Mouse (Mus musculus) stomach, adult 2 months (tissue): ENCODE data around the gene Ttyh2. TPM values are rescaled to one million over a fixed set of nuclear protein-coding genes. Genes with fewer than 3 reads are reported as not detected.

Source experiments
- polyA plus RNA-seq: library from polyadenylated mRNA; depleted of rRNA; stranded (reverse); fragments of >200 nt; gene quantifications from 2 replicates; pipeline ENCODE4 v1.2.3, GENCODE M21; 2012; rRNA removed

Gene Ttyh2
- 9.7 and 10.4 TPM in 2 replicates for polyA plus RNA-seq

DNA sequence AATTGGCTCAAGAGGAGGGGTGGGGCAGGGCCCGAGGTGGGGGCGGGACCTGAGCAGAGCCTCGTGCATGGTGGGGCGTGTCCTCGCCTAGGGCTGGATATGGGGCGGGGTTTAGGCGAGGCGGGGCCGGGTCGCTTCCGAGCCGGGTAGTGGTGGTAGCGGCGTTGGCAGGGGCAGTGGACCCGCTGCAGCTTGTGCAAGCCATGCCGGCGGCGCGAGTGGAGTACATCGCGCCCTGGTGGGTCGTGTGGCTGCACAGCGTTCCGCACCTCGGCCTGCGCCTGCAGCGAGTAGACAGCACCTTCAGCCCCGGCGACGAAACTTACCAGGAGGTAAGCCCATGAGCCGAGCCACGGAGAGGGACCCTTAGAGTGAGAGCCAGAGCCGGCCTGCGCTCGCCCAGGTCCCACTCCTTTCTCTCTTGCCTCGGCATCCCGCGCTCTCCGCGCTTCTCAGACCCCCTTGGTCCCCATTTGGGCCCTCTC, at the start of gene Ttyh2:
Ttyh2 (plus strand) TSS at position 91 of the 485 bp plus-strand sequence.

DNA sequence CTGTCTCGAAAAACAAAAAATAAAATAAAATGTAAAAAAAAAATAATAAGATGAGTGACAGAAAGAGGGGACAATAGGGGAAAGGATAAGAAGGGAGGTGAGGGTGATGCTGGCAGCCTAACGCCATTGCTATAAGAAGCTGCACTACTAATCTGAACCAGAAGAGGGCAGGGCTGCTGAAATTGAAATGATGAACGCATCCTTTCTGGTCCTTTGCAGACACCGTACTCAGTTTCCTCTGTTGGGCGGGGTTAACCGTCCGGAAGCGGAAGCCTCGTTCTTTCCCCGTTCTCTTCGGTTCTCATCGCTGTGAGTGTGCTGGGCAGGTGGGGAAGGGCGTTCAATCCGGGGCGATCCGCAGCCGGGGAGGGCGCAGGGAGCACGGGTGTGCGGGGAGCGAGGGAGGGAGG, 6.9 kb upstream of the Ttyh2 start, which contains the start of gene Rpl38:
Rpl38 (plus strand) TSS at position 224 of the 410 bp plus-strand sequence.

DNA sequence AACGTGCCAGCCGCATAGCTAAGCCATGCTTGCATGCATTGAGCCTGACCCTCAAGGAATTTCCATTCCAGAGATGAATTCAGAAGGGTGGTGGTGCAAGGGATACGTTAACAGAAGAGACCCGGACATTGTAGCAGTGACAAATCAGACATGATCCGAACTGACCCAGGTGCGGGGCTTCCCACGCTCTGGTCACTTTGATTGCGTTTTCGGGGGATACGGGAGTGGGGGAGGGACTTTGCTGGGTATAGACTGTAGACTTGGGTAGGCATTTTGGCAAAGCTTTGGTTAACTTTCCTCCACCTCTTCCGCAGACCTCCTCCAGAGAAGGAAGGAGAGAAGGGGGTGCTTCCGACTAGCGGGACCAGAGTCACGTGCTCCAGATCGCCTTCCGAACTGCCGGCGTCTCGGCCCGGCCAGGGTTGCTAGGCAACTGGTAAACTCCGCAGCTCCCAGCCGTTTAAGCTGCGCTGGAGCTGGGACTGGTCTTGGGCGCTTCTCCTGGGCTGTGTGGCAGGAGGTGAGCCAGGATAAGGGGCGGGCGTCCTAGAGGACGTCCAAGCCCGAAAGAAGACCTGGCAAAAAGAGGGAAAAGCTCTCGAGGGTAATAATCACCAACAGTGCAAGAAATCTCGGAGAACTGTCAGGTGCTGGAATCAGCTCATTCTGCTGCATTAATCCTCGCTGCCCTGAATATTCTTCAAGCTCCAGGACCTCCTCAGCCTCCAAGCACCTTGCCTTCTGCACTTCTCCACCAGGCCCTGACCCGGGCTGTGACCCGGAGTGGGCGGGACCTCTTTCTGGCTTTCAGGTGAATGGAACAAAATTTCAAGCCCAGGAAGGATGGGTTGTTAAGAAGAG, 52.0 kb downstream of the Ttyh2 start, which contains the start of gene Dnaic2:
Dnaic2 (plus strand) TSS at position 444 of the 861 bp plus-strand sequence.

DNA sequence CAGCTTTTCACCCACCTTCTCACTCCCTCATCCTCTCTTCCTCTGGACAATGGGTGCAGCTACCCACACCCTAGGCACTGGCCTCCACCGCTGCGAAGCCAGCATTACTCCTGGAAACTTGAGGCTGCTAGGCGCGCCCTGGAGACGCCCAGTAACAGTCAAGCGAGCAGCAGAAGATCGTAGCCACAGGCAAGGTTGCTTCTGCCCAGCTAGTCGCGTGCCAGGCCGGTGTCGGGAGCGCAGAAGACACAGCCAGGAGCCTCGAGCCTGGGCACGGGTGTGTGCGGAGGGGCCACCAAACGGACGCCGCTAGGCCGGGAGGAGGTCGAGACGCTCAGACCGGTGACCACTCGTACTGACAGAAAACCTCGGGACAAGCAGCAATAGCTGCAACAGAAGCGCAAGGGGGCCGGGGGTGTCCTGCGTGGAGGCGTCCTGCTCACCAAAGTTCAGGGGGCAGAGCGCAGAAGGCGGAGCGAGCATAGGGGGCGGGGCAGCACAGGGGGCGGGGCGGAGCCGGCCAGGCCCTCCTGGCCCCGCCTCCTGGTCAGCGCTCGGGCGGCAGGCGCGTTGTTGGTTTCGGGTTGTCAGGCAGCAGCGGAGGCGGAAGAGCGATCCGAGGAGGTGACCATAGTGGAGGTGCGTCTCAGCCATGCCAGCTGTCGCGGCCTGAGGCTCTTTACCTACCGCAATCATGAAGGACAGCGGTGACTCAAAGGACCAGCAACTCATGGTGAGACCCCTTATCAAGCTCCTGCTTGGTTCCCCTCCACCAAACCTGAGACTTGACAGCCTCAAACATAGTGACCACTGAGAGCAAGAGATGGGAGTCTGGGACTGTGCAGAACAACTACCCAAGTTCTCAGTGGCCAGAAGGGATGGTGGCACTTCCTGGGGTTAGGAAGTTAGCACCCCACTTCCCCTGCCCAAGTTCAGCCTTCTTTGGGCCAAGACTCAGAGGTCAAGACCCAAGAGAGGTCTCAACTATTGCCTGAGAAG, 89.9 kb downstream of the Ttyh2 start, which contains the start of gene Kif19a:
Kif19a (plus strand) TSS at position 569 of the 999 bp plus-strand sequence.

Other genes with a start within 250 kb of the Ttyh2 start
- 34.7 and 50.3 TPM in 2 replicates for gene Rpl38, start 6.9 kb upstream of the Ttyh2 start, polyA plus RNA-seq
- 0.16 and 0.31 TPM in 2 replicates for gene Dnaic2, start 52.0 kb downstream of the Ttyh2 start, polyA plus RNA-seq
- gene Kif19a, start 90.0 kb downstream of the Ttyh2 start, polyA plus RNA-seq = 0.52 and 1.1 TPM in 2 replicates
- 0.78 and 2.2 TPM in 2 replicates for gene Btbd17, start 120.5 kb downstream of the Ttyh2 start, polyA plus RNA-seq
- gene Gpr142, start 123.5 kb downstream of the Ttyh2 start, polyA plus RNA-seq = 0.23 and 0.43 TPM in 2 replicates
- gene Gprc5c, start 175.7 kb downstream of the Ttyh2 start, polyA plus RNA-seq = 5.8 and 8.1 TPM in 2 replicates
- gene Cd300a, start 214.6 kb downstream of the Ttyh2 start, polyA plus RNA-seq = 0.24 and 0.39 TPM in 2 replicates